Mouse (Mus musculus) CD4-positive helper T cell, adult 2 months (primary cell): ENCODE measurements at regions not wholly inside any gene's neighbourhood (a gene's known extent, or its start where the extent isn't known, plus 50 kb on each side); places are given as distances from the start of the nearest gene placed in this dataset.

ENCODE experiments used
- DNase-seq: peaks from one replicate; pipeline ENCODE4 v3.0.0-alpha.2; 2012; ENCODE audit warnings: low read depth, missing footprints, low spot score

- DNase-seq: no peak
These were observed 126.0 kb upstream of the Adra1b start for GRCm38 (mm10) chr11:44027046-44027445.

DNA sequence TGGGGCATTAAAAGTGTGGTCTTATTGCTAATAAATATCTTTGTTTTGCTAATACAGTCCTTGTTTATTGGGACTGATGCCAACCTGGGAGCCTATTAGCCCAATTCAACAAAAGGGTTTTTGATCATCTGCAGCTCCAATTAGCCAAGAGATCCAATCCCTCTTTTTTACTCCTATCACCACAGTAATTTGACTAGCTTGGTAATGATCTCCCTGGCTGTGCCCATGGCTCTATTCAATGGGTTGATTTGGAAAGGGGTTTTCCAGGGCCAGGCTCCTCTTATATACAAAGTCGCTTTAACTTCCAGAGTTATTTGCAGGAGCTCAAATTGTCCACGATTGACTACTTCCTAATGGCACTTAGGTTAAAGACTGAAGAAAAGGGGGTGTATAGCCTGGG is 145.1 kb upstream of the Adra1b start:
- no peak for DNase-seq

DNA sequence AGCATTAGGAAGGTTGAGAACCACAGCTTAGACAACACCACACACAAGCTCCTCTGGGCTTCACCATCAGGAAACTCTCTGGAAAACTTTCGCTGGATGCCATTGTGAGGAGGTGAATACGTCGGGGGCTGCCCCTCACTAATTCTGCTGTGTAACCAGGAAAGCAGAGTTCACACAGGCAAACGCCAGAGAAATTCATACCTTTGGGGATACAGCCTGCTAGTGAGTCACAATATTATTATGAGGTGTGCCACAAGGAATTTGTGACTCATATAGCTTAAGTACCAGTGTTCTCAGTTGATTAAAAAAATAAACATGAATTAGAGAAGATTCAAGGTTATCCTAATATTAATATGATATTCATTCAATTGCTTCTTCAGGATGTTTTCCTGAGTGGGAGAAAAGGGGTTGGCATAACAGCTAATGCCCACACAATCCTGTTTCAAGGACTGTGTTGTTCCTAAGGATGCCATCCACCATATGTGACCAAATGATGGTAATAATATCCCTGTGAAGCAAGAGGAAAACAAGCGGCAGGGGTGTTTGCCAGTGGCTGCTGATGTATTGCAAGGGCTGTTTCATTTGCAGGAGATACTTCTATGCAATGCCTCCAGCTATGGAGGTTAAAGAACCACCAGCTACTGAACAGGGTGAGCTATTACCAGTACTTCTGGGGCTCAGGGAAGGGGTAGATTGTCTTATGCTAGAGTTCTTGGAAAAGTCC is 148.4 kb upstream of the Adra1b start:
- DNase-seq: no peak

DNA sequence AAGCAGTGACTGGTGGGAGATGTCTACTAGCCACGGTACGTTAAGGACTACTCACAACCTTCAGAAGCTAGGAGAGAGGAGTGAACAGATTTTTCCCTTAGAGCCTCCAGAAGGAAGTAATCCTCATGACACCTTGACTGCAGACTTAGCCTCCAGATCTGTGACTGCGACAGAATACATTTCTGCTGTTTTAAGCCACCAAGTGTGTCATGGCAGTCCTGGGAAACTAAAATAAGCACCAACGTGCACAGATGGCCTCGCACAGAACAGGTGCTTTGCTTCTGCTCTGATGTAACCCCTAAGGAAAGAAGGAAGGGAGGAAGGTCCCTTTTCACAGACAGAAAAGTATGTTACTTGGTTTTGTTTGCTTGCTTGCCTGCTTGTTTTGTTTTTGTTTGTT is 151.5 kb upstream of the Adra1b start:
- no peak for DNase-seq

GRCm38 (mm10) chr11:44062446-44062845 is 161.4 kb upstream of the Adra1b start:
- no peak for DNase-seq

GRCm38 (mm10) chr11:44066176-44066575 is 165.2 kb upstream of the Adra1b start:
- DNase-seq: no peak

DNA sequence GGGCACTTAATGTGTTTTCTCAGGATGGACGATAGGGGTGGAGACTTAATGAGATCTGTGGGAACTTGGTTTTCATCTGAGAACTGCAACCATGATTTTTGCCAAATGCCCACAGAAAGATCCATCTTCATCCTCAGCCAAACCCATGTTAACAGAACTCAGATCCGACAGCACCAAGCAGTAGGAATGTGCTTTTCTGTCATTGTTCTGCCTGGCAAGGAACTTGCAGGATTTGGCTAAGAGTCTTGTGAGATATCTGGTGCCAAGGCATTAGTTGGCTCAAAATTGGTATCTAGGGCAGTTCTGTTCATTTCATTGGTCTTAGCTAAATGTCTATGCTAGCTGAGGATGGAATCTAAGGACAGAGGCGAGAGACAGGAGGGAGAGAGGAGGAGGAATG is 182.7 kb upstream of the Adra1b start:
- DNase-seq: no peak

DNA sequence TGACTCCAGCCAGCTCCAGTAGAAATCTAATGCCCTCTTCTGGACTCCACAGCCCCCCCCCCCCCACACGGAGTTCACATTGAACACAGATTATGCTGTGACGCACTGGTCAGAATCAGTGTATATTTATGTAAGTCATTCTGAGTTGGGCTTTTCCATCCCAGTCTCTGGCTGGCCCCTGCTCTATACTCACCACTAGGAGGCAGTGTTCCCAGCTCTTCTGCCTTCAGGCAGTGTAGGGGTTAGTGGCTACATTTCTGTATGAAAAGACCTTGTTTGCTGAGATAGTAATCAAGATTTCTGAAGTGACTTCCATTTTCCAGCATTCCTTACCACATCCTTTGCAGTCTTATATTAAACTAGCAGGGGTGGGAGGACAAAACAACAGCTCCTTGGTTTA is 185.9 kb upstream of the Adra1b start:
- peak; percentile 14 for DNase-seq

GRCm38 (mm10) chr11:44089514-44089913 is 188.5 kb upstream of the Adra1b start:
- DNase-seq: no peak

GRCm38 (mm10) chr11:44095280-44095679 is 194.3 kb upstream of the Adra1b start:
- no peak for DNase-seq

DNA sequence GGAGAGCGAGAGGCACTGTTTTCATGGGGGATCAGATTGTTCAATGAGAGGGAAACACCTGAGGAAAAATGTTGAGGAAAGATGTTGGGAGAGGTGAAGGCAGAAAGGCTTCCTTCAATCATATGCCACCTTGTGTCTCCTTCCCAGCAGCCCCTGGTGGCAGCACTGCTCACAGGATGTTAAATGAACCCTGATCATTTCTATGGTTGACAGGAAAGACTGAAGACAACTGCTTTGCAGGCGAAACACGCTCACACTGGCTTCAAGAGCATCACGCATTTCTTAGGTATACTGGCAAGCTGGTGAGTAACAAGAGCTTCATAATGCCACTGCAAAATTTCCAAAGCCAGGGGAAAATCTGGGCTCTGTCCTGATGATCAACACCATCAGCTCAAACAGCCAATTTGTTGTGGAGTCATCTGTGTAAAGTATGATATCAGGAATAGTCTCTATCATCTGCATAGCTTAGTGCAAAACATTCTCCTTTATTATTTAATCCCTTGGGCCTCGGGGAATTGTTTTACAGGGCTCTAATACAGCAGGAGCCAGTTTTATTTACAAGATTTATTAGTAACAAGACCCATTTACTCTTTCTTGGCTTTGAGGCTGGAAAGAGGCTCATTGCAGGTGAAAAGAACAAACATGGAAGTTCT is 202.3 kb upstream of the Adra1b start:
- no peak for DNase-seq

DNA sequence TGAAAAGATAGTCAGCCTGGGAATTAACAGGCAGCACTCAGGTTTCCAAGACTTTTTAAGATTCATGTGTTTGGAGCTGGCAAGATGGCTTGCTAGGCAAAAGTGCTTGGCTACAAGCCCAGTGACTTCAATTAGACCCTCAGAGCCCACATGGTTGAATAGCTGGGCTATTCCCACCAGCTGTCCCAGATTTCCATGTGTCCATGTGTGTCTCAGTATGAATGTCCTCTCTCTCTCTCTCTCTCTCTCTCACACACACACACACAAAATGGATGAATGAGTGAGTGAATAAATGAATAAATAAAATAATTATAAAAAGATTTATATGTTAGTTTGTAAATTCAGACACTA is 202.8 kb upstream of the Adra1b start:
- DNase-seq: no peak

GRCm38 (mm10) chr11:44106231-44106630 is 205.2 kb upstream of the Adra1b start:
- DNase-seq: no peak

GRCm38 (mm10) chr11:44111525-44111924 is 210.5 kb upstream of the Adra1b start:
- no peak for DNase-seq

DNA sequence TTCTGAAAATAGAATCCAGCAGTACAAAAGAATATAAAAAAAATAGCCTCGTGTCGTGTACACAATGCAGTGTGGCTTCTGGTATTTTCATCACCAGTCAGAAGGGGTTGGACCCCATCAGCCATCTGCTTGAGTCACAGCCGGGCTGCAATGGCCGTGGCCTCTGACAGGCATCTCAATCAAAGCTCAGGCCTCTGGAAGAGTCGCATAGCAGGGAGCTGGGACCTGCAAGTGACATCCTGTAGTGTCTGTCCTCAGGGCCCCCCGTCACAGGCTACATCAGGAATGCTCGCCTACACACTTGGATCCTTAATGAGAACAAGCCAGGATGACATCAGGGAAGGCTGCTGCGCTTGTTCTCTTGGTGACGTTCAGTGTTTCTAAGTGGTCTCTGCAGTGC is 226.1 kb upstream of the Adra1b start:
- DNase-seq: no peak

DNA sequence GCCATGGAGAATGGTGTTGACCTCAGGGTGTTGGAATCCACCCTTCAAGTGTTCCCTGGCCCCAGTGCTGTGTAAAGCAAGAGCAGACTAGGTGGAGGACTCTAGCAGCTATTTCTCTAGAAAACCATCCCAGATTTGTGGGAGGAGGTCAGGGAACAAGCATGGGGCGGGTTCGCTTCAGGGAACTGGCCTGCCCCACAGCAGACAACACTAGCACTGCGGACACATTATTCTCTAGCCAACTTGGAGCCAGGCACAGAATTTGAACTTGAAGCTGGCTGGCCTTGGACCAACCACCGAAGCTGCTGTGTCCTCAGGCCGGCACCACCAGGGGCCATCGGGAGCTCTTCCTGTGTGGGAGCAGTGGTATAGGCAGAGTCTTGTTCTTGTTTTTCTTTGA is 227.5 kb upstream of the Adra1b start:
- DNase-seq: no peak

- DNase-seq: no peak
These were observed 232.2 kb upstream of the Adra1b start for GRCm38 (mm10) chr11:44133244-44133643.

- DNase-seq: no peak
These were observed 235.0 kb upstream of the Adra1b start for GRCm38 (mm10) chr11:44136024-44136423.

DNA sequence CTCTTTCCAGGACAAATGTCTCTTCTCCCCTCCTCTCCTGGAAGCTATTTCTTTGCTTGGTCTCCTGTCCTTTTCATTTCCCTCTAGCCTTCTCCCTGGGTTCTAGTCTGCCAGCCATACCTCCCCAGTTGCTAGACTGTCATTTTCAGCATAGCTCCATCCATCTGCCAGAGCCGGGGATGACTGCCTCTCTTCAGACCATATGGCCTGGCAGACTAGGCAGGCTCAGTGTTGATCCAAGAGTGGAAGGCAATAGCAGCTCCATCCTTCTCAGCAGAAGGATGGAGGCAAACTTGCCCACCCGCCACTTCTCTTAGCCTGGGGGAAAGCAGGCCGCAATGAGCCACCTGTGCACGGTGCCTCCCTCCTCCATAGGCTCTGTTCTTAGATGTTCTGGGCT is 242.0 kb upstream of the Adra1b start:
- no peak for DNase-seq

GRCm38 (mm10) chr11:44144477-44144876 is 243.5 kb upstream of the Adra1b start:
- DNase-seq: no peak

- no peak for DNase-seq
These were observed 245.4 kb upstream of the Adra1b start for GRCm38 (mm10) chr11:44146419-44146818.

- DNase-seq: no peak
These were observed 246.3 kb upstream of the Il12b start for GRCm38 (mm10) chr11:44153576-44153975.

- DNase-seq: no peak
These were observed 244.3 kb upstream of the Il12b start for GRCm38 (mm10) chr11:44155591-44155990.

DNA sequence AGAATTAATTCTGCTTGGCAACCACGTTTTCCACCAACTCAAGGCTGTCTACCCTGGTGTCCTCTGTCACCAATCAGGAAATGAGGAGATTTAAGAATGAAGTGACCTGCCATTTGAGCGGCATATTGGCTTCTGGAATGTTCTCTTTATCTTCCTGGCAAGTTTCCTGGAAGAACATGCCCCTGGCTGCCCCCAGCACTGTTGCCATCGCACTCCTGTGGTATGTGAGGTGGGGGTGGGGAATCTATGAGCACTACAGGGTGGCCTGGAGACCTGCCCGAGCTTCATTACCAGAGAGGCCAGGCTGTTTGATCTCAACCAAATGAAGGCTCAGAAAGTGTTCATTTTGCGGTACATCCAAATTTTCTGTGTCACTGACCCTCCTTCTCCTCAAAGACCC is 243.8 kb upstream of the Il12b start:
- DNase-seq: no peak
